Mouse (Mus musculus) thymus, adult 2 months (tissue): Measurements from ENCODE around the gene Sorcs1. TPM values are rescaled to one million over a fixed set of nuclear protein-coding genes. Genes with fewer than 3 reads are reported as not detected.

Source experiments
- DNase-seq: peaks from one replicate; pipeline ENCODE4 v3.0.0; 2021
- H3K27ac ChIP-seq: fragments of 200-500 bp; 2 replicates; pipeline ENCODE4 v1.5.1; 2012; ENCODE audit warnings: low read length, control low read depth; ENCODE audit not compliant: control insufficient read depth, insufficient read depth
- H3K27me3 ChIP-seq: fragments of 200-500 bp; 2 replicates; pipeline ENCODE4 v1.6.1; 2012; ENCODE audit warnings: mild to moderate bottlenecking, low read length, moderate library complexity, mixed read lengths; ENCODE audit not compliant: control insufficient read depth, insufficient read depth
- H3K36me3 ChIP-seq: fragments of 200-500 bp; 2 replicates; pipeline ENCODE4 v1.6.1; 2012; ENCODE audit warnings: mild to moderate bottlenecking, low read length, moderate library complexity; ENCODE audit not compliant: control insufficient read depth, insufficient read depth
- H3K4me1 ChIP-seq: fragments of 200-500 bp; replicated peaks from 2 replicates; pipeline ENCODE4 v1.6.1; 2012; ENCODE audit warnings: low read length; ENCODE audit not compliant: control insufficient read depth, insufficient read depth
- H3K4me3 ChIP-seq: fragments of 200-500 bp; 2 replicates; pipeline ENCODE4 v1.5.1; 2012; ENCODE audit warnings: mild to moderate bottlenecking, low read length, control low read depth, moderate library complexity; ENCODE audit not compliant: control insufficient read depth, insufficient read depth
- CTCF ChIP-seq: fragments of 200-500 bp; IDR thresholded peaks from 2 replicates; pipeline ENCODE4 v1.5.1; 2012; ENCODE audit warnings: mild to moderate bottlenecking, control low read depth, low read length, moderate library complexity, borderline replicate concordance; ENCODE audit not compliant: control insufficient read depth, poor library complexity, insufficient read depth; ENCODE audit errors: extremely low read depth
- POLR2A ChIP-seq: fragments of 200-500 bp; IDR thresholded peaks from 2 replicates; pipeline ENCODE4 v1.6.1; 2012; ENCODE audit warnings: mild to moderate bottlenecking, low read length, control low read depth, moderate library complexity; ENCODE audit not compliant: control insufficient read depth, poor library complexity, insufficient read depth; ENCODE audit errors: extremely low read depth
- WGBS: fragments of 180-500 bp; shearing (Covaris S2); methylation state at CpG from one replicate; pipeline ENCODE4 v1.1.7; 2018; 5-methylcytosine and 5-hydroxymethylcytosine counted together
- polyA plus RNA-seq: library from polyadenylated mRNA; depleted of rRNA; stranded (reverse); fragments of >200 nt; gene quantifications from 2 replicates; pipeline ENCODE4 v1.2.3, GENCODE M21; 2012

Sorcs1 gene
- polyA plus RNA-seq, 1 experiment = 0.23 TPM

DNA sequence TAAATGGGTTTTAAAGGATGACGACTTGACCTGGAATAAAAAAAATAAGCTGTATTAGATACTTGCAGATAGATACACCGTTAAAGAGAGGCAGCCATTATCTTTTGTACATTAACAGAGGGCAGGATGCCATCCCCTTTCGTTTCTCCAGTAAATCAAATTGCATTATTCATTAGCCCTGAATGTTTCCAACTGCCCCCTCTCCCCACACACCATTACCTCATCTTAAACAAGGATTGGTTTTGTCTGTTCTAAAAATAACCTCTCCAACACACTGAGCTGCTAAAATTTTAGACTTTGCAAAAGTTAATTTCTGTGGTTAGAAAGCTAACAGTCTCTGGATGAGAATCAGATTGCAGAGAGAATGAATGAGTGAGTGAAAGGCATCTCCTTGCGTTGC lies 156.5 kb downstream of the Sorcs1 start:
- Histone ChIP-seq H3K36me3 (no peaks in the 10 kb centered on the region), H3K4me3 (no peak overlapping the region), H3K4me1 (no peaks in the 10 kb centered on the region), H3K27me3 (no peaks in the 10 kb centered on the region), H3K27ac (no peak overlapping the region)
- 81% methylated on average over 4 of the region's 4 CpGs for WGBS
- DNase-seq = no peak
- no peak for TF ChIP-seq POLR2A
- no peak for TF ChIP-seq CTCF

DNA sequence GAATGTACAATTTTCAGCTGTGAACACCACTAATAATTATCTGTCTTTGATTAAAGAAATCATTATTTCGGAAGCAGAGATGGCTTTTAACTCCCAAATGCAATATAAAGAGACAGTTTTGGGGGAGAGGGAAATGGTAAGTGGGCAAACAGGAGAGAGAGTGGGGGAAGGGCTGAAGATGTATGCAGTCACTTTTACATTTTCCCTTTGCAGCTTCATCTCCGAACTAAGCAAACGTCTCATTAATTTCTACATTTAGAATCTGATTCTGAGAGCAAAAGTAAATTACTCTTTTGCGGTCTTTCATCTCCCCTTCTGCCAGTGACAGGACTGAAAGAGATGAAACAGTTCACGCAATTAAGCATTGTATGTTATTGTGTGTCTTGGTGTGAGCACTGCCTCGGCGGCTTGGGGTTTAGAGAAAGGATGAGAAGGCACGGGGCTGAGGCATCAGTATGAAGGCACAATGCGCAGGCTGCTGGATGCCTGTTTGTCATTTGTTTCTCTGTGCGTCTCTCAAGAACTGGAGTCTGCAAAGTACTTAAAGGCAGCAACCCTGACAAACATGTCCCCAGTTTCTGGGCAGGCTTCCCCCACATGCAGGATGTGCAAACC lies 163.3 kb downstream of the Sorcs1 start:
- WGBS = 91% methylated on average over 10 of the region's 10 CpGs
- H3K4me1 ChIP-seq = no peaks in the 10 kb centered on the region
- no peak for TF ChIP-seq CTCF
- TF ChIP-seq POLR2A = no peak
- H3K27me3 ChIP-seq = no peaks in the 10 kb centered on the region
- H3K27ac ChIP-seq = no peak overlapping the region
- H3K4me3 ChIP-seq = no peak overlapping the region
- DNase-seq = no peak
- H3K36me3 ChIP-seq = no peaks in the 10 kb centered on the region

DNA sequence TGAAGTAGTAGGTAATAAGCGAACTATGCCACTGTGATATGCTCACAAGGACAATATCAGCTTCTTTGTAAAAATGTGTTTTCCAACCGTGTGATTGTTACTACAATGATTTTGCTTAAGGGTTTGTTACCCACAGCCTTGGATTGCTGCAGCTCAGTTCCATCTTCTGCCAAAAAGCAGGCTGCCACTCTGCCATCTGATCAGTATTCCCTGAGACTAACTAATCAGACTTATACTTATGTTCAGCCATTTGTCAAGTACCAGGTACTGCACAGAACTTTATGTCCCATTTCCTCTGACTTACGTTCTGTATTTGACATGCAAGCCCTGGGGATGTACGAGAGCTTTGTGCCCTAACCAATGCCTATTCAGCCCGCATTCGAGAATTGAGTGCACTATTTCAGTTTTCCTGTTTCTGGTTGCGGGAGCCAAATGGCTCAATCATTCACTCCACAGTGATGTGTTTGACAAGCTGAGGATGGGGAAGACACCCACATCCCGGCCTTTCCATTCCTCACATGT lies 164.1 kb downstream of the Sorcs1 start:
- TF ChIP-seq CTCF (no peak), POLR2A (no peak)

GRCm38 (mm10) chr19:50502816-50503215 lies 175.6 kb downstream of the Sorcs1 start:
- Histone ChIP-seq H3K27ac (no peak overlapping the region), H3K36me3 (no peaks in the 10 kb centered on the region), H3K27me3 (no peaks in the 10 kb centered on the region), H3K4me1 (no peaks in the 10 kb centered on the region), H3K4me3 (no peak overlapping the region)
- WGBS = 96% methylated on average over 1 of the region's 1 CpGs
- TF ChIP-seq CTCF (no peak), POLR2A (no peak)
- no peak for DNase-seq

More for the DNA sequence above, 164.1 kb downstream of the Sorcs1 start:
- H3K27me3 ChIP-seq = no peaks in the 10 kb centered on the region
- no peaks in the 10 kb centered on the region for H3K4me1 ChIP-seq
- no peak for DNase-seq
- WGBS = 81% methylated on average over 8 of the region's 8 CpGs
- no peak overlapping the region for H3K27ac ChIP-seq
- H3K4me3 ChIP-seq = no peak overlapping the region
- H3K36me3 ChIP-seq = no peaks in the 10 kb centered on the region

DNA sequence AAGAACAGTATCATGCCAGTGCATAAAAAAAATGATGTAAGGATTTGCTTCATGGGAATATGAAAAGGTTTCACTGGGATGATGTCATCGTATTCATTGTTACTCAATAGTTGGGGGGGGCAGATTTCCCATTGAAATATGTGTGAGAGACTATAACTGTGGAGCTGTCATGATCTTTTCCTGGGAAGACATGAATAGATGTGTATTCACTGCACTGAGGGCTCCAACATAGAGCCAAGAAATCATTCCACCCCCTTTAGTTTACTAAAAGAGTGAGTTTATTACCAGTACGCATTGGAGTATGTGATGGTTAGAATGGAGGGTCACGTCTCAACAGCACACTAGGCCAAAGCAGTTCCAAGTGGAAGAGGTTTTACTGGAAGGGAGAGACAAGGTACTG lies 187.3 kb downstream of the Sorcs1 start:
- TF ChIP-seq POLR2A = no peak
- TF ChIP-seq CTCF = no peak
- no peaks in the 10 kb centered on the region for H3K4me1 ChIP-seq
- no peak overlapping the region for H3K4me3 ChIP-seq
- H3K27ac ChIP-seq = no peak overlapping the region
- H3K27me3 ChIP-seq = no peaks in the 10 kb centered on the region
- over 99% methylated on average over 3 of the region's 3 CpGs for WGBS
- no peaks in the 10 kb centered on the region for H3K36me3 ChIP-seq
- DNase-seq = no peak

DNA sequence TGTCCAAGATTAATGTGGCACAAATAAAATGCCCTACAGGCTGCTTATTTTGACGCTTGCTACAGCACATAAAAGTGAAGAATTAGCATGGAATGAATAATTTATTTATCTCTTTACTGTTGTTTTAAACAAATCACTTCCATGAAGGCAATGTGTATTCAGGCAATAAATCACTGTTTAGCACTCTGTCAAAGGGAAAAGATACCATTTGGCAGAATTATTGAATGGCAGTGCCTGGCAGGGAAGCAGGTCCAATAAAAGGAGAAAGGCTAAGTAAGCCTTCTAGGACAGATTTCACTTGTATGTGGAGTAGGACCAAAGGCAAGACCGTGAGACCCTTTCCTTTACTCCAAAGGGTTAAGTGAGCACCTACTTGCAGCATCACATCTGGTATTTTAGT lies 187.7 kb downstream of the Sorcs1 start:
- DNase-seq = no peak
- TF ChIP-seq CTCF (no peak), POLR2A (no peak)
- no peaks in the 10 kb centered on the region for H3K4me1 ChIP-seq
- H3K27ac ChIP-seq = no peak overlapping the region
- H3K27me3 ChIP-seq = no peaks in the 10 kb centered on the region
- no peaks in the 10 kb centered on the region for H3K36me3 ChIP-seq
- WGBS = 75% methylated on average over 2 of the region's 2 CpGs
- no peak overlapping the region for H3K4me3 ChIP-seq
